Mouse (Mus musculus) cerebellum, adult 2 months (tissue): ENCODE measurements around the gene Sowahb.

ENCODE experiments used
- CTCF ChIP-seq: fragments of 200-500 bp; IDR thresholded peaks from 2 replicates; pipeline ENCODE4 v1.5.1; 2011; ENCODE audit warnings: low read depth, mild to moderate bottlenecking, control low read depth, low read length, moderate library complexity, borderline replicate concordance; ENCODE audit not compliant: insufficient read depth
- POLR2A ChIP-seq: fragments of 200-500 bp; IDR thresholded peaks from 2 replicates; pipeline ENCODE4 v1.6.1; 2011; ENCODE audit warnings: low read length, control low read depth, borderline replicate concordance; ENCODE audit not compliant: insufficient read depth

GRCm38 (mm10) chr5:93079596-93079995, 34.8 kb upstream of the Sowahb start:
- no peak for TF ChIP-seq POLR2A
- TF ChIP-seq CTCF = no peak
